Mouse (Mus musculus): ENCODE results near the gene Grm2. TPM values are rescaled to one million over a fixed set of nuclear protein-coding genes. Genes with fewer than 3 reads are reported as not detected.
"Not testable (repeated sequence)": the region's sequence is repeated elsewhere in the genome, so short reads cannot be mapped to it uniquely, and the experiment has no call there.

Grm2 gene
- total RNA-seq, 4 experiments from 2014 or later, result 56.9 to 66.6 (median 59.3) TPM

- DNase-seq (ENCODE audit: low spot score in 2 of 2), result peak in 1 of 2 experiments; percentile 11
Observed at GRCm38 (mm10) chr9:106652720-106653119, 3.2 kb downstream of the Grm2 start.

GRCm38 (mm10) chr9:106647226-106647625 lies 8.7 kb downstream of the Grm2 start:
- no peak for DNase-seq (ENCODE audit: low spot score in 2 of 2)

- no peak for DNase-seq (ENCODE audit: low spot score in 2 of 2)
Observed at GRCm38 (mm10) chr9:106645684-106646271, 10.1 kb downstream of the Grm2 start.

GRCm38 (mm10) chr9:106643787-106644186 lies 12.1 kb downstream of the Grm2 start:
- no peak for DNase-seq (ENCODE audit: low spot score in 2 of 2)

- DNase-seq (ENCODE audit: low spot score in 2 of 2), result peak; percentile 61 to 84
Observed at GRCm38 (mm10) chr9:106643128-106643527, 12.8 kb downstream of the Grm2 start.

- no peak for DNase-seq (ENCODE audit: low spot score in 2 of 2)
Observed at GRCm38 (mm10) chr9:106641346-106641745, 14.5 kb downstream of the Grm2 start.

- DNase-seq (ENCODE audit: low spot score in 2 of 2), result no peak
Observed at GRCm38 (mm10) chr9:106638154-106638553, 17.7 kb downstream of the Grm2 start.

GRCm38 (mm10) chr9:106632185-106632584 lies 23.7 kb downstream of the Grm2 start:
- no peak for DNase-seq (ENCODE audit: low spot score in 2 of 2)

- DNase-seq (ENCODE audit: low spot score in 2 of 2), result not testable (repeated sequence)
Observed at GRCm38 (mm10) chr9:106627796-106628195, 28.1 kb downstream of the Grm2 start.

GRCm38 (mm10) chr9:106626282-106626681 lies 29.6 kb downstream of the Grm2 start, which contains the start of gene Iqcf6:
Gene Iqcf6, plus strand, starts transcription at chr9:106626582.
- DNase-seq (ENCODE audit: low spot score in 2 of 2), result no peak

GRCm38 (mm10) chr9:106617496-106617895 lies 38.4 kb downstream of the Grm2 start:
- DNase-seq (ENCODE audit: low spot score in 2 of 2), result peak; percentile 82

GRCm38 (mm10) chr9:106616306-106616705 lies 39.6 kb downstream of the Grm2 start:
- no peak for DNase-seq (ENCODE audit: low spot score in 2 of 2)

- no peak for DNase-seq (ENCODE audit: low spot score in 2 of 2)
Observed at GRCm38 (mm10) chr9:106614616-106615015, 41.3 kb downstream of the Grm2 start.

GRCm38 (mm10) chr9:106613951-106614350 lies 41.9 kb downstream of the Grm2 start:
- no peak for DNase-seq (ENCODE audit: low spot score in 2 of 2)

GRCm38 (mm10) chr9:106610727-106611126 lies 45.2 kb downstream of the Grm2 start:
- DNase-seq (ENCODE audit: low spot score in 2 of 2), result no peak

- DNase-seq (ENCODE audit: low spot score in 2 of 2), result peak in 1 of 2 experiments; percentile 73
Observed at GRCm38 (mm10) chr9:106600546-106600945, 55.3 kb downstream of the Grm2 start.

GRCm38 (mm10) chr9:106598466-106598865 lies 57.4 kb downstream of the Grm2 start:
- DNase-seq (ENCODE audit: low spot score in 2 of 2), result no peak

GRCm38 (mm10) chr9:106595836-106596235 lies 60.0 kb downstream of the Grm2 start:
- DNase-seq (ENCODE audit: low spot score in 2 of 2), result no peak

- not testable (repeated sequence) for DNase-seq (ENCODE audit: low spot score in 2 of 2)
Observed at GRCm38 (mm10) chr9:106595402-106595801, 60.5 kb downstream of the Grm2 start.

Measured in layer of hippocampus, adult 8-10 months (tissue).